Mouse (Mus musculus) kidney, embryonic 15.5 days (tissue): ENCODE measurements around the gene Syt16. TPM values are rescaled to one million over a fixed set of nuclear protein-coding genes. Genes with fewer than 3 reads are reported as not detected.

Source experiments
- ATAC-seq: fragments of 200-750 bp; cut with Nextera tagmentation; replicated peaks from 2 replicates; pipeline ENCODE4 v1.8.0; 2017; ENCODE audit warnings: moderate TSS enrichment; ENCODE audit not compliant: low FRiP score
- H3K27ac ChIP-seq: fragments of 300-500 bp; sonication (generic); 2 replicates; pipeline ENCODE4 v1.5.1; 2015; ENCODE audit warnings: mild to moderate bottlenecking, inconsistent platforms
- H3K27me3 ChIP-seq: fragments of 300-500 bp; sonication (generic); 2 replicates; pipeline ENCODE4 v1.6.1; 2015; ENCODE audit warnings: inconsistent platforms
- H3K36me3 ChIP-seq: fragments of 300-500 bp; sonication (generic); 2 replicates; pipeline ENCODE4 v1.6.1; 2015; ENCODE audit warnings: inconsistent platforms
- H3K4me1 ChIP-seq: fragments of 300-500 bp; sonication (generic); 2 replicates; pipeline ENCODE4 v1.6.1; 2015; ENCODE audit warnings: inconsistent platforms
- H3K4me2 ChIP-seq: fragments of 300-500 bp; sonication (generic); 2 replicates; pipeline ENCODE4 v1.6.1; 2015; ENCODE audit warnings: moderate library complexity, mild to moderate bottlenecking, inconsistent platforms
- H3K4me3 ChIP-seq: fragments of 300-500 bp; sonication (generic); replicated peaks from 2 replicates; pipeline ENCODE4 v1.5.1; 2015; ENCODE audit warnings: mild to moderate bottlenecking, inconsistent platforms
- H3K9ac ChIP-seq: fragments of 300-500 bp; sonication (generic); 2 replicates; pipeline ENCODE4 v1.6.1; 2015; ENCODE audit warnings: mild to moderate bottlenecking, inconsistent platforms
- H3K9me3 ChIP-seq: fragments of 300-500 bp; sonication (generic); replicated peaks from 2 replicates; pipeline ENCODE4 v1.6.1; 2016; ENCODE audit warnings: inconsistent platforms
- WGBS: fragments of 180-500 bp; shearing (Covaris S2); methylation state at CpG from one replicate; pipeline ENCODE4 v1.1.7; 2015; ENCODE audit warnings: mixed read lengths; 5-methylcytosine and 5-hydroxymethylcytosine counted together
- polyA plus RNA-seq: library from polyadenylated mRNA; unstranded; fragments of >200 nt; fragmentation: Nextera tagmentation; extraction: Ambion mirVana; gene quantifications from 2 replicates; pipeline ENCODE4 v1.2.1, GENCODE M21; 2015

The Syt16 gene
- polyA plus RNA-seq, 1 experiment from 2014 or later = 0.84 TPM

DNA sequence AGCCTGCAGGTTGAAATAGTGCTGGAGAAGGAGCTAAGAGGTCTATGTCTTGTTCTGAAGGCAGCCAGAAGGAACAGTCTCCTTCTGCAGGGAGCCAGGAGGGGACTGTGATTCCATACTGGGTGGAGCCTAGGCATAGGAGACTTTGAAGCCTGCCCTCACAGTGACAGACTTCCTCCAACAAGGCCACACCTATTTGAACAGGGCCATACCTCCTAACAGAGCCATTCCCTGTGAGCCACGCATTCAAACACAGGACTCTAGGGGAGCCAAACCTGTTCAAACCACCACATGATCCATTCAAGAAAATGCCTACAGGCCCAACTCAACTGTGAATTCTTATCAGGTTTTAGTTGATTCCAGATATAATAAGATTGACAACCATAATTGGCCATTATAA is 130.8 kb downstream of the Syt16 start:
- no peaks in the 10 kb centered on the region for H3K27me3 ChIP-seq
- H3K9me3 ChIP-seq = 0 out of 2 replicates have a peak, but pooled peaks cover 7% of the 10 kb centered on the region
- no peak overlapping the region for H3K27ac ChIP-seq
- H3K9ac ChIP-seq = no peak overlapping the region
- H3K4me2 ChIP-seq = no peak overlapping the region
- ATAC-seq = no peak
- no peaks in the 10 kb centered on the region for H3K36me3 ChIP-seq
- WGBS = 69% methylated on average over 1 of the region's 1 CpGs
- no peak overlapping the region for H3K4me3 ChIP-seq
- no peaks in the 10 kb centered on the region for H3K4me1 ChIP-seq

DNA sequence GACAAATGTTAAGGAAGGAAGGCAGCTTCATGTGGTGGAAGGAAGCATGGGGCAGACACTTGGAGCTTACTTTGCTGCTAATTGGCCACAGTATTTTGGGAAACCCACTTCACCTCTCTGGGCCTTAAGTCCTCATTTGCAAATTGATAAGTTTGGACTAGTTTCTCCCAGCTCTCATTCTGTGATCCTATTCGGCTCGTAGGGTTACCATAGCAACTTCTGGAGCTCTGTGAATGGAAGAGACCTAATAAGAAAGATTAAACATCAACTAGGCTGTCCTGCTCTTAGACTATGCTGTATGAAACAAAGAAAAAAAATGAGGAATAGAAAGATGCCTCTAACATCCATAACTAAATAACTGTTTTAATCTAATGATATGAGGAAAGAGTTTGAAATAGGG is 134.3 kb downstream of the Syt16 start:
- Histone ChIP-seq H3K4me1 (no peaks in the 10 kb centered on the region), H3K27me3 (no peaks in the 10 kb centered on the region), H3K9ac (no peak overlapping the region), H3K4me2 (no peak overlapping the region), H3K36me3 (no peaks in the 10 kb centered on the region), H3K9me3 (0 out of 2 replicates have a peak, but pooled peaks cover 4% of the 10 kb centered on the region), H3K27ac (no peak overlapping the region), H3K4me3 (no peak overlapping the region)
- 62% methylated on average over 2 of the region's 2 CpGs for WGBS
- ATAC-seq = no peak

DNA sequence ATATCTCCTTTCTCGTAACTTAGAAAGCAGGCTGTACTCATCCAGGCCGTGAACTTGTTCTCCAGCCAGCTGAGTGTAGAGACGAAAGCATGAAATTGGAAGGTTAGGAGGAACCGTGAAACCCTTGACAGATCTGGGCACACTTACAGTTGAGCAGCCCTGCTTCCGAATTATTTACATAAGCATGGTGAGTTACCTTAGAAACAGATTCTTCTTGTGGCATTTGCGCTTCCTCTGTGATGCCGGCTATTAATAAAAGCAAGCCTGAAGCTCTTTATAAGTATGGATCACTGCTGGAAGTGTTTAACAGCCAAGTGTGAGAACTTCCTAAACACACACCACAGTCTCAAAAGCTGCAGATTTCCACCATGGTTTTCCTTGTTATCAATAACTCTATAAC is 144.7 kb downstream of the Syt16 start:
- Histone ChIP-seq H3K27me3 (no peaks in the 10 kb centered on the region), H3K9ac (no peak overlapping the region), H3K4me2 (no peak overlapping the region), H3K4me1 (no peaks in the 10 kb centered on the region), H3K9me3 (no peaks in the 10 kb centered on the region), H3K36me3 (no peaks in the 10 kb centered on the region), H3K4me3 (no peak overlapping the region), H3K27ac (no peak overlapping the region)
- 80% methylated on average over 7 of the region's 7 CpGs for WGBS
- no peak for ATAC-seq

DNA sequence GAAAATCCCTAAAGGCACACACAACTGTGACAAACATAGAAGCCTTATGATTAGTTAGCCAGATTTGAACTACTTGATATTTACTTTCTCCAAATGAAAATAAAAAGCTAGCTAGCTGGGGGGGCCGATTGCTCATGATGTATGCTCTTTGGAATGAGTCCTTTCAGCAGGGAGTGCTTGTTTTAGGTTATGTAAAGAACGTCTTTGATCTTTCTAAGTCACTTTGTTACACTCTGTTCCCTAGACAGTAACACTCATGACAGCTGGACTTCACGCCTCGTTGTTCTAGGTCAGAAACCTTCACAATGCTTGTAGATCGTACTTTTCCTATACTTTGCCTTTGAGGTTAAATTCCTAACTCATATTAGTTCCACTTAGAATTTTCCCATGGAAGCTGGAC is 146.9 kb downstream of the Syt16 start:
- no peaks in the 10 kb centered on the region for H3K27me3 ChIP-seq
- WGBS = 42% methylated on average over 5 of the region's 5 CpGs
- H3K36me3 ChIP-seq = no peaks in the 10 kb centered on the region
- no peaks in the 10 kb centered on the region for H3K9me3 ChIP-seq
- no peak overlapping the region for H3K9ac ChIP-seq
- ATAC-seq = no peak
- no peak overlapping the region for H3K27ac ChIP-seq
- H3K4me1 ChIP-seq = no peaks in the 10 kb centered on the region
- H3K4me3 ChIP-seq = no peak overlapping the region
- H3K4me2 ChIP-seq = no peak overlapping the region

DNA sequence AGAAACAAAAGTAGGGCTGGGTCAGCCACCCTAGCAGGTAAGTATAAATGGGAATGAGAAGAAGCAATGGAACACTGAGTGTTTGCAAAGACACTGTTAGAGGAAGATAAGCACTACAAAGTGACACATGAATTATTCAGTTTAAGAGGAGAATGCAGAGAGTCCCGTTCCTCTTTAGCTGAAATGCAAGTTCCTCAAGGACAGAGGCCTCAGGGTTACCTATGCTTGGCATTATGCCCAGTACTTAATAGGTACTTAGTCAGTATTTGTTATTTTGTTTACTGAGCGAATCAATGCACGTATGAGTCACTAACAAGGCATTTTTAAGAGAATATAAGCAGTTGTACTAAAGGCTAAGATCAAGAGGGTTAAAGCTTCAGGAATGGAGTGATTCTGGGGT is 163.3 kb downstream of the Syt16 start:
- H3K36me3 ChIP-seq = no peaks in the 10 kb centered on the region
- no peak overlapping the region for H3K4me3 ChIP-seq
- no peaks in the 10 kb centered on the region for H3K27me3 ChIP-seq
- H3K27ac ChIP-seq = no peak overlapping the region
- 67% methylated on average over 3 of the region's 3 CpGs for WGBS
- ATAC-seq = no peak
- no peak overlapping the region for H3K4me2 ChIP-seq
- no peaks in the 10 kb centered on the region for H3K4me1 ChIP-seq
- H3K9me3 ChIP-seq = no peaks in the 10 kb centered on the region
- H3K9ac ChIP-seq = no peak overlapping the region

DNA sequence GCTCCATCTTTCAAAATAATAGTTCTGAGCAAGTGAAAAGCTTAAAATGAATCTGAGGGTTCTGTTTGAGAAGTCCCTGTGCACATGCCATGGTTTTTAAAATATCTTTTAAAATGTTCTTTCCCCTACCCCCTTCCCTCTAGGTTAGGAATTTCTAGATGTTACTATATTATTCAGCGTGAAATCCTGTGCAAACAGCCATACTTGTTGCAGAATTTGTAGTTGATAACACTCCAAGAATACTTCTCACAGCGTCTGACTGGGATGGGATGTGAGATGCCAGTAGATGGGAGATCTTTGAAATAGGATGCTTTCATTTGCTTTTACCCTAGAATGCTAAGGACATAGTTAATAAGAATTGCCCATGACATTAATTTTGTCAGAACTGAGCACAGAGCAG is 165.6 kb downstream of the Syt16 start:
- no peak for ATAC-seq
- H3K36me3 ChIP-seq = no peaks in the 10 kb centered on the region
- H3K4me1 ChIP-seq = no peaks in the 10 kb centered on the region
- H3K9me3 ChIP-seq = no peaks in the 10 kb centered on the region
- 82% methylated on average over 2 of the region's 2 CpGs for WGBS
- H3K4me3 ChIP-seq = no peak overlapping the region
- H3K27ac ChIP-seq = no peak overlapping the region
- no peak overlapping the region for H3K9ac ChIP-seq
- H3K27me3 ChIP-seq = no peaks in the 10 kb centered on the region
- H3K4me2 ChIP-seq = no peak overlapping the region

DNA sequence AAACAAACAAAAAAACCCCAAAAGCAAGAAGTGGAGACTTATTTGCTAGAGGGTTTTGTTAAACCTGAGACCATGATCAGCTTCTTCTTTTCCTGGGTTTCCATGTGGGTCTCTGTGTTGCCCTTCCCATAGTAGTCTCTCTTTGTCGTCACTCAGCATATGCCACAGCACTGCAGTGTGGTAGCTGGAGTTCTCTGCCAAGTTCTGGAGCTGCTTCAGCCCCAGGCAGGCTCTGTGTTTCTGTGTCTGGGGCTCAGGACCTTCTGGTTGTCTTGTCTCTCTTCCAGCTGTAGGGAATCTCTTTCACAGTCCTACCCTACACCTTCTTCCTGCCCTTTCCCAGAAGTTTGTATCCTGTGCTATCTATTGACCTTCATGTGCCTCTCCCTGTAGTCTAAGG is 173.8 kb downstream of the Syt16 start:
- Histone ChIP-seq H3K4me3 (no peak overlapping the region), H3K9ac (no peak overlapping the region), H3K4me2 (no peak overlapping the region), H3K9me3 (no peaks in the 10 kb centered on the region), H3K36me3 (no peaks in the 10 kb centered on the region), H3K27me3 (no peaks in the 10 kb centered on the region), H3K4me1 (no peaks in the 10 kb centered on the region), H3K27ac (no peak overlapping the region)
- 80% methylated on average over 1 of the region's 1 CpGs for WGBS
- no peak for ATAC-seq

DNA sequence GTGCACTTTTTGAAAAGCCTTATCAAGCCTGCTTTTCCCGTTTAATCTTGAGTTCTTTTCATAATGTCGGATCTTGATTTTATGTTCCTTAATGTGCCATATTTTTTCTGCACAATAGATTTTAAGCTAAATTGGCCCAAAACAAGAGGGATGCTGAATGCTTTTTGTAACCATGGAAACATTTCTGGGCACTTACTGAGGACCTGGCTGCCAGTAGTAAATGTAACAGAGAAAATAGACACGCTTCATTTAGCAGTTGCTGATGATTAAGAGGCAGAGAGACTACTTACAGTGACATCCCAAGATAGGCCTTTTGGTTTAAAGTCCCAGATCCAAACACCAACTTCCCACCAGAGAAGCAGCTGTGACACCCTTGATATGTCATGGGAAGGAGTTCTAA is 176.4 kb downstream of the Syt16 start:
- H3K9ac ChIP-seq = no peak overlapping the region
- H3K4me3 ChIP-seq = no peak overlapping the region
- no peaks in the 10 kb centered on the region for H3K9me3 ChIP-seq
- H3K4me2 ChIP-seq = no peak overlapping the region
- H3K4me1 ChIP-seq = no peaks in the 10 kb centered on the region
- no peaks in the 10 kb centered on the region for H3K27me3 ChIP-seq
- no peak for ATAC-seq
- no peaks in the 10 kb centered on the region for H3K36me3 ChIP-seq
- WGBS = 70% methylated on average over 3 of the region's 3 CpGs
- H3K27ac ChIP-seq = no peak overlapping the region

DNA sequence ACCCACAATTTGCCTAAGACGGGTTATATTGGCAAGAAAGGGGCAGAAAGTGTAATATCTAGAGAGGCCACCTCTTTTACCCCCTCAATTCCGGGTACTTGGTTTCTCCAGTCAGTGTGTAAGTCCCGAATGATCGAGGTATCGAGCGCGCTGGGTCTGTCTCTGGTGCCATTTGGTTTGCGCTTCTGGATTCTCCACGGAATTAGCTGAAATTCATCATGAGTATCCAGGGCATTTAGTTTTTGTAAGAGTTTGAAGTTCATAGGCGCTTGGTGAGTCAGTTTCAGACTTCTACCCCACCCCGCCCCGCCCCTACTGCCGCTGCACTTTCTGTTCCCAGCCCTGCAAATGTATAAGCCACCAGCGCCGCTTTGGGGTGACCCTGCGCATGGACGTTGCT is 187.1 kb downstream of the Syt16 start:
- Histone ChIP-seq H3K9me3 (no peaks in the 10 kb centered on the region), H3K9ac (no peak overlapping the region), H3K4me2 (peak overlapping the region; percentile 27; the same call in 1 of the 2 replicates), H3K27me3 (no peaks in the 10 kb centered on the region), H3K4me1 (no peaks in the 10 kb centered on the region), H3K36me3 (no peaks in the 10 kb centered on the region), H3K27ac (no peak overlapping the region), H3K4me3 (no peak overlapping the region)
- 65% methylated on average over 17 of the region's 17 CpGs for WGBS
- ATAC-seq = no peak

DNA sequence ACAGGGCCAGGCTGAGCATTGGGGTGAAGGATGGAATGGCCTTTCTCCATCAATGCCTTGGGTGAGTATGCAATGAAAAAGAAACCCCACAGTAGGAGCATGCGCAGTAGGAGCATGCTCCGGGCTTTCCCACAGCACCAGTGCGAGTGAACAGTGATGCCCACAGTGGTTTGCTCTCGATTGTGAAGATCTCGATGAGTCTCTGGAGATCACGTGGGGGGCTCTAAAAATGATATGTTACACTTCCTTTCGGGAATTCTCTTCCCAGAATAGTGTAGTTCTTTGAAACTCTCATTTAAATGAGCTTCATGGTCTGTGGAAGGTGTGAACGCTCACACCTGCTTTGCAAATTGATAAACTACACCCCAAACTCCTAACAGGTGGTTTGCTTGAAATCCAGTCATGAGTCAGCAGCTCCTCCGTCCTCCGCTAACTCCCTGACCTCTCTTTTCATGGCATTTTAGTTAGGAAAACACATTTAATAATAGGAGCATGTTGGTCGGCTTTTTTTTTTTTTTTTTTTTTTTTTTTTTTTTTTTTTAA is 190.9 kb downstream of the Syt16 start:
- ATAC-seq = no peak
- no peaks in the 10 kb centered on the region for H3K36me3 ChIP-seq
- no peak overlapping the region for H3K4me2 ChIP-seq
- 69% methylated on average over 11 of the region's 11 CpGs for WGBS
- no peak overlapping the region for H3K9ac ChIP-seq
- no peaks in the 10 kb centered on the region for H3K9me3 ChIP-seq
- no peaks in the 10 kb centered on the region for H3K27me3 ChIP-seq
- H3K4me1 ChIP-seq = no peaks in the 10 kb centered on the region
- H3K4me3 ChIP-seq = no peak overlapping the region
- no peak overlapping the region for H3K27ac ChIP-seq

DNA sequence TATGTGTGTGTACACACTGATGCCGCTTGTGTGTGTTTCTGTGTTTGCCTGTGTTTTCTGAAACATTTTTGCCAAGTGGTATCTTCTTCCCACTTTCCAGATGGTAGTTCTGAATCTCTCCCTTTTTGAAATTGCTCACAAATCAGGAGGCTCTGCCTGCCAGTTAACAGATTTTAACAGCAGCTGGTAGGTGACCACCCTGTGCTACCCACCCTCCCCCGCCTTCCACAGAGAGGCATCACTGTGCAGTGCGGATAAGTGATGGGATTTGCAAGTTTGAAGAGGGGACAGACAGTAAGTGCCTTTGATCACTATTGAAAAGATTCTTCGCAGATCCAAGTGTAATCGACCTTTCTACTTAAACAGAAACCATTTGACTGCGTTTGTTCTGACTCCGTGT is 191.4 kb downstream of the Syt16 start:
- Histone ChIP-seq H3K36me3 (no peaks in the 10 kb centered on the region), H3K4me2 (no peak overlapping the region), H3K4me3 (no peak overlapping the region), H3K27me3 (no peaks in the 10 kb centered on the region), H3K9ac (no peak overlapping the region), H3K4me1 (no peaks in the 10 kb centered on the region), H3K9me3 (no peaks in the 10 kb centered on the region), H3K27ac (no peak overlapping the region)
- ATAC-seq = no peak
- 70% methylated on average over 7 of the region's 7 CpGs for WGBS

DNA sequence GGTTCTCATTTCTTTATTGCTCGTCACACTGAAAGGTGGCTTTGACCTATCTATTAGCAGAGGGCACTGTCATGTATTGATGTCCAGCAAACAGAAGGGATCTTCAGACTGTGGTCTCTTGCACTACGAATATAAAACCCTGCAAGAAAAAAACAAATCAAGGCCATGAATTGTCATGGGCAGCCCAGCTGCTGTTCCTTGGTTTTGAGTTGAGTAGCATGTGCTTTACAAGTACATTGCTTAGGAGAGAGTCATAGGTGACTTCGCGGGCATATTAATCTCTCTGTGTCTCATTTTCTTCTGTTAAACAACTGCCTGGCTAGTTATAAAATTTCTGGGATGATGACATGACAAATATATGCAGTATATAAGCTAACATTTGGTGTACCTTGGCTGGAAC is 192.4 kb downstream of the Syt16 start:
- no peaks in the 10 kb centered on the region for H3K36me3 ChIP-seq
- no peak overlapping the region for H3K9ac ChIP-seq
- no peaks in the 10 kb centered on the region for H3K9me3 ChIP-seq
- no peaks in the 10 kb centered on the region for H3K4me1 ChIP-seq
- no peak overlapping the region for H3K27ac ChIP-seq
- H3K4me3 ChIP-seq = no peak overlapping the region
- ATAC-seq = no peak
- no peaks in the 10 kb centered on the region for H3K27me3 ChIP-seq
- WGBS = 85% methylated on average over 4 of the region's 4 CpGs
- no peak overlapping the region for H3K4me2 ChIP-seq

DNA sequence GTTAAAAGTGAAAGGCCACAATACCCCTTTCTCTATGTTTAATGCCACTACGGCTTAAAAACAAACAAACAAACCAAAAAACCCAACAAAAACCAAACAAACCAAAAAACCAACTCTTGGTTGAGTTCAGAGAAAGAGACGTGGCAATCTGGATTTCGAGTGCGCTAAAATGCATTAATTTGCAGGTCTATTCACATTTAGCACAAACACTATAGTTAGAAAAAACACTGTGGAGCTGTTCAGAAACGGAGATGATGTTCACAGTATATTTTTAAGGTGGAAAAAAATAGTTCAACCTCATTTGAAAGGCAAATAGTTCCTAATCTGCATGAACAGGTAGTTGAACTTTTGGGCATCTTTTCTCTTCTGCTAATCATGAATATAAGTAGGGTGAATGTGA is 192.8 kb downstream of the Syt16 start:
- Histone ChIP-seq H3K4me1 (no peaks in the 10 kb centered on the region), H3K9ac (no peak overlapping the region), H3K27me3 (no peaks in the 10 kb centered on the region), H3K4me3 (no peak overlapping the region), H3K4me2 (no peak overlapping the region), H3K27ac (no peak overlapping the region), H3K36me3 (no peaks in the 10 kb centered on the region), H3K9me3 (no peaks in the 10 kb centered on the region)
- no peak for ATAC-seq
- 92% methylated on average over 5 of the region's 5 CpGs for WGBS
